Comparison of ENCODE assay signal across 11 mouse cellular contexts in genomic region chr11:86624237-86624941, GRCm38 (mm10). TPM values are rescaled to one million over a fixed set of nuclear protein-coding genes. Genes with fewer than 3 reads are reported as not detected.
DNase-seq lines count a peak whose midpoint lies in the region; ATAC-seq lines count a peak whose summit lies in the region.
"Had no signal": no experiment of that assay in that cellular context is flagged by ENCODE, and none has a peak within 500 bp of the region (broad histone marks: within the 10 kb centered on the region; RNA-seq: fewer than 3 reads in every experiment).

No protein-coding gene starts in this region.

- intact Hi-C loops in heart, postnatal 25 days (cut with DNase I) = no loop called here

- no peaks in the 10 kb centered on the region for H3K27me3 ChIP-seq in heart, embryonic 13.5 days (replicated peaks)

- H3K4me2 ChIP-seq in heart, embryonic 13.5 days = no peak overlapping the region; the same call in 1 of the 2 replicates

- no peak overlapping the region for H3K9ac ChIP-seq in heart, embryonic 13.5 days

- peak; percentile 16 to 19 for DNase-seq in heart, adult 9 months (ENCODE audit: low spot score in 2 of 2)
- no peak for DNase-seq in heart, postnatal 25 days (ENCODE audit: low spot score)
- DNase-seq in CD4-positive helper T cell, adult 2 months (ENCODE audit: low read depth, low spot score) = peak; percentile 90
- peak; percentile 80 for DNase-seq in lung, postnatal 36 days
- no peak for DNase-seq in cerebellum, adult 9-10 months
- DNase-seq in frontal cortex, postnatal 36 days (ENCODE audit: low spot score in 2 of 2) = no peak
- DNase-seq in adrenal gland, adult 8-10 months = no peak
- DNase-seq: cerebellum, adult 18-20 months; gastrocnemius, postnatal 36 days had no signal

- WGBS in heart, embryonic 13.5 days = 57% methylated on average over 5 of the region's 5 CpGs

- ATAC-seq in heart, embryonic 13.5 days (ENCODE audit: extremely low read depth, insufficient number of reproducible peaks, low FRiP score, low TSS enrichment) = no peak
- ATAC-seq: midbrain, embryonic 16.5 days had no signal

- peaks cover 10% of the 10 kb centered on the region for H3K4me1 ChIP-seq in heart, embryonic 13.5 days

- H3K27ac ChIP-seq in heart, embryonic 13.5 days (replicated peaks) = peak overlapping the region; percentile 38

- H3K36me3 ChIP-seq in heart, embryonic 13.5 days = no peaks in the 10 kb centered on the region; the same call in 1 of the 2 replicates

- H3K9me3 ChIP-seq in heart, embryonic 13.5 days = no peaks in the 10 kb centered on the region

- no peak overlapping the region for H3K4me3 ChIP-seq in heart, embryonic 13.5 days

RNA-seq across cellular contexts. Expression of gene Vmp1, which starts 59.2 kb away (rescaled TPM):
- total RNA-seq in heart, postnatal 25 days (2021) = 10 to 100 TPM; 63.1 to 66.1 TPM
- 85.3 and 93.2 TPM in 2 replicates for polyA plus RNA-seq in heart, embryonic 13.5 days (2015; fragmentation: Nextera tagmentation; extraction: Ambion mirVana)
- total RNA-seq in adrenal gland, adult 8-10 months (2022) = 100 to 1,000 TPM in 3 of 4 experiments, 10 to 100 TPM in 1; 99.8 to 209 (median 138) TPM

RNA-seq across cellular contexts. Expression of gene Ptrh2, which starts 59.4 kb away (rescaled TPM):
- 1 to 10 TPM; 6.3 to 6.5 TPM for total RNA-seq in heart, postnatal 25 days (2021)
- polyA plus RNA-seq in heart, embryonic 13.5 days (2015; fragmentation: Nextera tagmentation; extraction: Ambion mirVana) = 20.5 and 22.6 TPM in 2 replicates
- total RNA-seq in adrenal gland, adult 8-10 months (2022) = 10 to 100 TPM; 15.7 to 17.9 (median 17.2) TPM

Comparison
In these comparisons a context has a peak if more than half of its experiments do, and no peak if none do; other contexts are left out.
1. DNase-seq: peak in heart, adult 9 months (2 of 2), CD4-positive helper T cell, adult 2 months (single experiment) and lung, postnatal 36 days (single experiment); none in heart, postnatal 25 days (single experiment), cerebellum, adult 9-10 months (single experiment), frontal cortex, postnatal 36 days (0 of 2) and adrenal gland, adult 8-10 months (single experiment).